Mouse (Mus musculus) CD8-positive naive resting alpha-beta T cell, adult 2 months (primary cell): Measurements from ENCODE around the gene Abcg8.

ENCODE experiments used
- DNase-seq, 2 experiments: peaks; one replicate each; pipeline ENCODE4 v3.0.0; 2022; ENCODE audit warnings: low read depth in 2 of 2, low spot score in 2 of 2

Abcg8 gene

DNA sequence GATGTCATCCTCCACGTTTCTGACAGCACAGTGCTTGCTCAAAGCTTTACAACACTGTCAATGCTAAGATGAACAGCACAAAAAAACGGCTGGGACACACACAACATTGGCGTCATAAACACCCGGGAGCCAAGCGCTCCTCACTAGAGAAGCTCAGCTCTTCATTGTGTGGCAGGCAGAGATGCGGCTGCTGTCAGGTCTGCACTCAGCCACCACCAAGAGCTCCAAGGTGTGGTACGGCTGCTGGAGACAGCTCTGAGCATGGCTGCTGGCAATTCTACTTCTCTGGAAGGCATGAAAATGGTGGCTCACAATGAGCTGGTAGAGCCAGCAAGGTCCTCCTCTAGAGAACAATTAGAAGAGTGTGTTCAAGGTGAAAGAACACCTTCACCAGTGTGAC lies 32.7 kb downstream of the Abcg8 start:
- no peak for DNase-seq

DNA sequence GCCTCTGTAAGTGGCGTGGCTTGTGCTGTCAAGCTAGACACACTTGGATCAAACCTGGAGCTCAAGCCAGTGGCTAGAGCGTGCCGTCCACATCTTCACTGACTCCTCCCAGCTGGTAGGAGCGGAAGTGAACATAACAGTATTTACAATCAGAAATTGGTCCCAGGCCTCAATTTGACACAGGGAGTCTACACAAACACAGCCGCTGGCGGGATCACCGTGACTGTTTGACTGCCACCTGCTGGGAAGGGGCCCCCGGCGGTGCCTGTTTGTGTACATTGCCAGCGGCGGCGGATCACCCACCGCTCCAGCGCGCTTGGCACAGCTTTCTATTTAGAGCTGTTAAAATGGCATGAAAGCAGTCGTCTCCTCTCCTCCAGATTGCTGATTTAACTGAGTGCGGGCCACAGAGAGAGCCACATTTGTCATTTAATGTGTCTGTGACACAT lies 33.3 kb downstream of the Abcg8 start:
- DNase-seq, result no peak

DNA sequence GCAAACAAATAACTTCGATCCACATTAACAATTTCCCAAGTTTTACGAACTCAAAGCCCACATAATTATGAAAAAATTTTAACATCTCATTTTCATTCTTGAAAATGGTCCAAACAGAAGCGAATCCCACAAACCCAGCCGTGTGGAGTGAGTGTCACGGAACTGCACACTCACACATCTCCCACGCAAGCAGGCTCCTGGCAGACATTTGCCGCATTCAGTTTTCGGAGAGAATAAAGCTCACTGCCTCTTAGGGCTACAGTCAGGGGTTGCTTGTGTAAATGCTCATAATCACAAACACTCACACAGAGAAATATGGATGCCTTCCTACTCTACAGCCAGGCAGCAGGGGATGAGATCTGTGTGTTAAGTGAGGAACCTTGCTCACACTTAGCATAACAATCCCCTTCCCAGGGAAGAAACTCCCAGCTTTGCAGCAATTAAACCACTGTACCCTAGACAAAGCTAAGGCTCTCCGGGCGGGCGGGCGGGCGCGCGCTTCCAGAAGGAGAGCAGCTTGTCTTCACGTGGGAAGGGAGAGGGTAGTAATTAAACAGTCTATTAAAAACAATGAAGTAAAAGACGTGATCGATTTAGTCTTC lies 37.6 kb downstream of the Abcg8 start:
- DNase-seq, result no peak

DNA sequence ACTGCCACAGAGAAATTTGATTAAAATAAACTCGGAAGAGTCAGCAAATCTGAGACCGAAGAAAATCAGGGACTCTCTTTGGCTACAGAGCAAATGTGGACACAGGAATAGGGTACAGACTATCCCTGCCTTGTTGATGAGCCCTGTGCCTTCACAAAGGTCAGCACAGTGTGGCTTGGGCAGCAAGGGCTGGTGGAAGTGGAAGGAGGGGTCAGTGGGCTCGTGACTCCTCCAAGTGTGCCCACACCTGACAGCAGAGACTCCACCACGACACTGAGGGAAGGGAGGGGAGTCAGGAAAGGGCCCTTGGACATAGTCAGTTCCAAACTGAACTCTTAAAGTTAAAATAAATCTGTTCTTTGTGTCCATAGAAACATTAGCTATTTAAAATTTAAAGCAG lies 38.8 kb downstream of the Abcg8 start:
- no peak for DNase-seq

DNA sequence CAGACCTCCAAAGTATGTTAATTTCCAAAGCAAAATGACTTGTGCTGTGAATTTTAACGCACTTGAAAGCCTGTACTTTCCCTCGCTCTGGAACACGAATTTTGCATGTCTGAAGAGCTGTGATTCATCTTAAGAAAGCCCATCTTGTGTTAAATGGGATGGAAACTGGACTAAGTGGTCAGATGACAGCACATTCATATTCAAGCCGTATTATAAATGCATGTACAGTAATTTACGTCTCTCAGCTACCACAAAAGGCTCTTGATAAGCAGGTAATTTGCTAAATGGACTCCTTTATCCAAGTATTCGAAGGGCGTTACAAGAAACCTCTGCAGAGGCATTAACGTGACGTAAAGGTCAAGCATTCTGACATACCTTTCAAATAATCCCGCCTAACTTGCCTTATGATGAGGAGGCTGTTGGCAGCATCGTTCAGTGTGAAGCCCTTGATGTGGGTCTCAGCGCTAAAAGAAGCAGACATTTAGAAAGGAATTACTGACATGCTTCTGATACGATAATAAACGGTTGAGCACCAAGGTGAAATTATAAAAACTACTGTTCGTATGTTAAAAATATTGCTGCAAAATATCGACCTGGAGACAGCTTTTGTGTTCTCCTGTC lies 40.3 kb downstream of the Abcg8 start:
- no peak for DNase-seq

DNA sequence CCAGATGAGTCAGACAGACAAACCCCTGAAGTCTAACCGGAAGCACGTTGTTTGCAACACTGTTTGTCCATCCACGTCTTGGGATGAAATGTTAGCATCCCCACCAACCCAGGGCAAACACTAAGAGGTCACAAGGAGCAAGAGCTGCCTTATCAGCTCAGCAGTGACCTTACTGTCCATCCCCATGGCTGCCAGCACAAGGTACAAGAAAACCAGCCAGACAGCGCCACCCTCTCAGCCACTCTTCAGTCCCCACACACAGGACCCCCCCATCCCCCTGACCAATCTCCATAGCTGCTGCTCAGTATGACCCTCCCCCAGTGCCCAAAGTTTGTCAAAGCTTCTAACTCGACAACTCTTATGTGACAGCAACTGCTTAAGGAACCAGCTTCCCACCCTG lies 41.3 kb downstream of the Abcg8 start:
- DNase-seq, result no peak

DNA sequence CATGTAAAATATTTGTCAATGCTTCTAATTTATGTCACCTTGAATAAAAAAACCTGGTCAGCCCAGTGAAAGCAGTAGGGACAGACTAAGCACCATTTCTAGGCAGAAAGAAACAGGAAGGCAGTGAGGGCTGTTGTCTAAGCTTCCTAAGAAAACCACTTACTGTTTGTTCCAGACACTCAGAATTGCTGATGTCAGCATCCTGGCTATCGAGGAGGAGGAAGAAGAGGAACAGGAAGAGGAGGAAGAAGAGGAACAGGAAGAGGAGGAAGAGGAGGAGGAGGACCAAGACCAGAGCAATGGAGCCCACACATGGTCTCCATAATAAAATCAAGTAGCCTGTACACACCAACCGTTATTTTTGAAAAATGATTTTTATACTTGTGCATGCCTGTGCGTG lies 43.0 kb downstream of the Abcg8 start:
- DNase-seq, result no peak

DNA sequence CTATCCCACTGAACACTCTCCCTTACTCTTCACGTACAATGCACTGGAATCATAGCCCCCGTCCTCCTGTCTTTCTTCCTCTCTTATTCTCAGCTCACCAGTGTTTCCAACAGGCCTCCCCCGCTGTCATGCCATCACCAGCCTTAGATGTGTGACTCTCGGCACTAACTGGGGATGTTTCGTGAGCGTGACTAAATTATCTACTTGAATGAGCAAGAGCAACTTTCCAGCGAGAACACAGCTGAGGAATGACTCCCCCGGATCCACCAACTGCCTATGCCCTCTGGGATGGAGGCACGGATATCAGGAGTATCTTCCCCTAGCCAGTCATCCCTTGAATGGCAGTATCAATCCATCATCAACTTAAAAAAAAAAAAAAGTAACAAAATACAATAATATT lies 47.9 kb downstream of the Abcg8 start:
- no peak for DNase-seq

DNA sequence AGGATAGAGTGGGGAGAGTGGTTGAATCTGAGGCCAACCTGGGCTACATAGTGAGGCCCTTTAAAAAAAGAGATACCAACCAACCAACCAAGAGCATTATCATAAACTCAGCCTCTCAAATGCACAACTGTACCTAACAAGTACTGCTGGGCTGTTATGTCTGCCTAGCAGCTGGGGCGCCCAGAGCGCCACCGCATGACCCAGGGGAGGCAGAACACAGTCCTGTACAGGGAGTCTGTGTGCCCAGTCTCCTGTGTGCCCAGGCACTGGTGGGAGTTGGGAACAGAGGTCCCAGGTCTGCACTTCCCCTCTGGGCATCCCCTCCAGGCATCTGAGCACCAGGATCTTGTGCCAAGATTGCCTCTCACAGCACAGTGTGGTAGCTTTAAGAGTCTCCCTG lies 49.1 kb downstream of the Abcg8 start:
- DNase-seq, result no peak

DNA sequence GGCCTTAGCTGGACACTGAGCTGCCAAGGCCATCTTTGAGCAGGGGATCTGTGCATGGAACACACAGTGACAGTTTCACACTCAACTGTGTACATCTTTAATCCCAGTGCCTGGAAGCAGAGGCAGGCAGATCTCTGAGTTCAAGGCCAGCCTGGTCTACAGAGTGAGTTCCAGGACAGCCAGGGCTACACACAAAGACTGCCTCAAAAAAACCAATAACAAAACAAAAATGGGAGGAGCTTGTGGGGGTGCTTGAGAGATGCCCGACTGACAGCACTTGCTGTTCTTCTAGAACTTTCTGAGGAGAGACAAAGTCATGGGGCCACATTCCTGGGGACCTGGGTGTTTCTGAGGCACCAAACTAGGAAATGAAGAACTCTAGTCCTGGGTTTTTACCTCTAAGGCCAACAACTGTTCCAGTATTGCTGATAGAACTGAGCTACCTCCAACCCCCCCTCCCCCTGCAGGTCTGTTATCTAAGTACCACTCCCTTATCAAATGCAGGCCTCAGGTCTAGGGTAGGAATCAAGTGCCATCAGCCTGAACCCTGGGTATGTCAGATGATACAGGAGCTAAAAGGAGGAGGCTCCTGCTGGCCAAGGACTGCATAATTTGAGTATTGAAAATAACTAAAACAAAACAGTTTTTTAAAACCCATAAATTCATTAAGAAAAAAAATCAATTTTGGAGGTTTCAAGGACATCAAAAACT lies 52.3 kb downstream of the Abcg8 start:
- DNase-seq, result no peak

DNA sequence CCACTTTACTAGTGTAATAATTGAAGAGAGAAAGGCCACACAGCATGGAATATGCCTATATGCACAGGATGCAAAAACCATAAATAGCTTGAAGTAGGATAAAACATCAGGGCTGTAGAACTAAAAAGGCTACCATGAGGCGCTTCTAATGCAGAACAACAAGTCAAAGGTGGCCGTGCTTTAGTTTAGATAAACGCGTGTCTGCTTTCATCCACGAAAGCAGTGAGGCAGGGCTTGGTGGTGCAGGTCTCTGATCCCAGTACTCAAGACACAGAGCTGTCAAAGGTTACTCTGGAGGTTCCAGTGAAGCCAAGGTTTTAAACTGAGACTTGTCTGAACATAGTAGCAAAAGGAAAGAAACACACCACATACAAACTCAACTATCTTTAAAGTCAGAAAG lies 53.0 kb downstream of the Abcg8 start:
- no peak for DNase-seq

DNA sequence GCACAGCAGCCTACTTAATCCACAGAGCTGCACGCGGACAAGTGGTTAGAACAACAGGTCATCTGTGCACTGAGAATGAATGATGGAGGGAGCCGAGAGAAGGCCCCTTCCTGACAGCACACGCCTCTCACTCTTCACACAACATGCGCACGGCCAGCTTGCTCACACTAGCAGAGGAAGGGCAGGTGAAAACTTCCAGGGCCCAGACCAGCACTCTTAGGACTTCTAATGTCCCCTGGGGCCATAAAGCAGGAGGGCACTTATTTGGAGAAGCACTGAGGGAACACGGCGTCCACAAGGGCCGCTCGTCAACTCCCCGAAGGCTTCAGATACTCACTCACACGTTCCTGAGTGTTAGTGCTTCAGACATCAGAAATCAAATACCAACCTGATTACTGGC lies 55.3 kb downstream of the Abcg8 start:
- no peak for DNase-seq

DNA sequence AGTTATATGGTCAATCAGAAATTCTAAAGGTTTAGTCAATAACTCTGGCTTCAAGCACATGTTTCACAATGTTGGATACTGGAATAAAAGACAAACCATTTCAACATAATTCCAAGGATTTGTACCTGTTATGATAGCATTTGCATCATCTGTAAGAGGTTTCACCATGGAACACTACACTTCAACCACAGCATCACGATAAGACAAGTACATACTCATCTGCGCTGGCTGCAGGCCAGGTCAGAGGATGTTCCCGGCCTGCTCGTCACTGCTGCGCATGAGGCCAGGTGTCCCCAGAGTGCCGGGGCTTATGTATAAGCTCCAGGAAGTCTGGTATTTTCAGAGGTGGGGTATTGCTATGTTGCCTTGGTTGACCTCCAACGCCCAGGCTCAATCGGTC lies 56.5 kb downstream of the Abcg8 start:
- no peak for DNase-seq

DNA sequence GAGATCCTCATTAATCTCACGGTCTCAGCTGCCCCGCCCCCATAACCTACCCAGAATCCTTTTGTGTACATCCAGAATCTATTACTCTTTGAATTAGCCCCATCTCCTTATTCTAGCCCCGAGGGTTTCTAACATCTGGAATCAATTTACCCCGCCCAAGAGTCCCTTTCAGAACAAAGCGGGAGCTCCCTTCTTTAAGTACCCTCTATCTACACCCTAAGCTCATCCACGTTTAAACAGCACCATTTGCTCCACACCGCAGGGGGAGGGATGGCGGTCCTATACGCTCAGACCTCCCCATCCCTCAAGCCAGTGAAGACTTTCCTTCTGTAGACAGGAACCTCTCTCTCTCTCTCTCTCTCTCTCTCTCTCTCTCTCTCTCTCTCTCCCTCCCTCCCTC lies 60.6 kb downstream of the Abcg8 start:
- no peak for DNase-seq

DNA sequence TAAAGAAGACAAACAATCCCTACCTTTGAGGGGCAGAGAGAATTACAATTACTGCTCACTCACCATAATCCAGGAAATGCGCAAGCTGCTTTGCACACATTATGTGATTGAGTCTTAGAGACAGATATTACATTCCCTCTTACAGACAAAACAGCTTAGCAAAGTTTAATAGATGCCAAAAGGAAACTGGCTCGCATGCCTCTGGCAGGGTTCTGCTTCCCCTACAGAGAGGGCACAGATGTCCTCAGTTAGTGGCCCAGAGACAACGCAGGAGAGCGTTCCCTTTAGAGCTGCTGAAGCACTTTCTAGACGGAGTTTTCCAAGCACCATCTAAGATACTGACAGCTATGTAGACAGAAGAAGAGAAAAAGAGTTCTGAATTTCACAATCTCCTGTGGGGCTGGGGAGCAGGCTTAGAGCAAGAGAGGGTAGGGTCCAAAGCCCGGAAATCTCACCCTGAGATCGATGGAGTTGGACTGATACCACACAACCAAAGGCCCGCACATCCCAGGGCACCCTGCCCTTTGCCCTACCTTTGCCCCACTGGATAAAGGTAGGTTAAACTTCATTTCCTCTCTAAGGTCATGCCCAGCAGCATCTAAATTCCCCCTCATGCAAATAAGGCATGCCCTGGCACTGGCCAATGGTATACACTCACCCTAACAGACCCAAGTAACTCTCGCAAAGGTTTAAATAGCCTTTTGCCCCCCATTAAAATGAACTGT lies 62.1 kb downstream of the Abcg8 start:
- DNase-seq, result no peak

DNA sequence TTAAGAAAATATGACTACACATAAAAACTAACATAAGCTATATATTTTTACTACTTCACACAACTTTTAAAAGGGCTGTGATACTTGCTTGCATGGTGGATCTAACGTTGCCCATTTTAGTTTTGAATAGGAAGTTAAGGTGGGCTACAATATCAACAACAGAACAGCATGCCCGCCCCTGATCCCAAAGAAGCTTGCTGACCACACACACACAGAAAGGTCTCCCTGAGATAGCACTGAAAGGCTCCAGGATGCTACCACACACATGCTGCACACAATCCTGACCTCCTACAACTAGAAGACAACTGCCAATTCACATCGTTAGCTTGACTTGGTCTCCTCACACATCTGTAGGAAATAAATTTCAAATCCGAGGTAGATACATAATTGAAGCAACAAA lies 68.2 kb downstream of the Abcg8 start:
- no peak for DNase-seq

DNA sequence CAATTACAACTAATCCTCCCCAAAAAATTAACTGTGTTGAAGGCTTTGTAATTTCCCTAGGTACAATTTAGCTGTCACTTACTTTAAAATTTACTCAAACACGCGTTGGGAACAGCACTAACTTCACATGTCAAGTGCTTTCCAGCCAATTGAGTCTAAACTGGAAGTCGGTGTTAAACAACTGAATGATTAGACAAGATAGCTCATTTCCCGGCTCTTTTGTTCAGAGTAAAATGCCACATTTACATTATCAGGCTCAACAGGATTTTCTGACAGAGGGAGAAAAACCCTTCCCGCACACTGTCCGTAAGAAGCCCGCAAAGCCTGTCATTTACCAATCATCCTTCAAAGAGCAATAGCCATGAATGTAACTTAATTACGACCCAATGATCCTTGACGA lies 68.9 kb downstream of the Abcg8 start:
- no peak for DNase-seq

DNA sequence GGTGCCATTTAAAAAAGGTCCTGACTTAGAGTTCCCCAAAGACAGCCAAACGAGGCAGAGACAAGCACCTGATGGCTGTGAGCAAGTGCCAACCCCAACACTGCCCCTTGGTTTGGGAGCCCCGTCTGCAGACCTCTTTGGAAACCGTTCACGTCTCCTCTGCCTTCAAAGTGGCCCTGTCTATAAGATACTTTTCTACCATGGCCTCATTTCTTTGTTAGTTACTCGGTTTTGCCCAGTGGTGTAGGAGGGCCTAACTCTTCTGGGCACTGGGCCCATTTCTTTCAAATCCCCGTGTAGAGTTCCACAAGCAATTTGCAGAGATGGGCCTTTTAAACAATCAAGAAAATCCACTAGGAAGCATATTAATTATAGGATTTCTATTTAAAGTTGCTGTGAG lies 71.1 kb downstream of the Abcg8 start:
- no peak for DNase-seq

DNA sequence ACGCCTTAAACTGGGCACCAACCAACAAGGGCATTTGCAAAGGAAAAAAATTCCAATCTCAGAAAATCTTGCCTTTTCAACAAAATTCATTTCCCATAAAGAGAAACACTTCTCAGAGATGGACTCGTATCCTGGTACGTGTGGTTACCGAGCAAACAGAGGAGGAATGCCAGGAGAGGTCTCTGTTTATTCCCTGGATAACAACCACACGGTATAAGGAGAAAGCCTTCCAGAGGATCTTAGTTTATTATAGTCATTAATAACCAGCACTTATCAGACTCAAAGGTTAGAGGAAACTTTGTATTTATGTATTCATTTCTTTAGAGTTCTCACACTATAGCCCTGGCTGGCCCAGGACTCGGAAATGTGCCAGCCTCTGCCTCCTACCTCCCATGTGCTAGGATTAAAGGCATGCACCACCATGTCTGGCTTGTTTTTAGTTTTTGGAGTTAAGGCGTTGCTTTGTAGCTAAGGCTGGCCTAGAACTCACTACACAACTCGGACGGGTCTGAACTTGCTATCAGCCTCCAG lies 72.1 kb downstream of the Abcg8 start:
- DNase-seq, result no peak

DNA sequence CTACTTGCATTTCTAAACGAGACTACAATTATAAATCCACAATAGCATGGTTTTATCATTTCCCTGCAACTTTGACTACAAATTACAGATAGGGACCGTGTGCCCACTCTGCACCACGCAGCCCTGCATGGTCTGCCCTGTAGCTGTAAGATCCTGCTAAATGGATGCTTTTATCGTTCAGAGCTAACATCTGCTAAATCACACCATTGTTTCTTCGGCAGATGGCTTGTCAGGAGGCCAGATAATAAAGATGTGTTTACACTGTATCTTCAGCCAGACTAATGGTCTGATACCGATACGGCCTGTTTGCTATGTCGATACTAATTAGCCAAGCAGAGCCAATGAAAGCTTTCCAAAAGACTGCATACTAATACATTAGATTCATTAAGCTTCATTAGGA lies 73.2 kb downstream of the Abcg8 start:
- DNase-seq, result no peak
